Mouse (Mus musculus) adrenal gland, adult (tissue): Measurements from ENCODE around the gene Dock4.
A peak's percentile ranks its signal among the peaks of the same experiment; 100 is the strongest.

Experiments
- DNase-seq, 2 experiments: peaks; one replicate each; pipeline ENCODE4 v3.0.0; 2022 to 2023; ENCODE audit warnings: low spot score in 1 of 2; ENCODE audit not compliant: inconsistent age in 2 of 2

Gene Dock4

DNA sequence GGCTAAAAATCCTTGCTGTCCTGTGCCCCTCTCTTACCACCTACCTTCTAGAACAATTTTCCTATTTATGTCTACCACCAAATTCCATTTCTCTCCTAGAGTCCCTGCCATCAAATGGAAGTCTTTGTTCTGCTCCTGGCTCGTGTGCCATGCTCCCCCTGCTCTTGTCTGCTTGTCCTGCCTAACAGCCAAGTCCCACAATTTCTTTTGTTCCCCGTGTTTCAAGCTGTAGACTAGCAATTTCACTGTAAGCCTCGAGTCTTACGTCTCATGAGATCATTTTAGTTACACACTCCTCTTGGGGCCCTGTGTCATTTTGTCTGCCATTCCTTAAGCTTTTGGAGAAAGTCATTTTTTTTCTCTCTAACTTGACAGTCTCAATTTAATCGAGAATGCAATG is 268.5 kb downstream of the Dock4 start:
- no peak for DNase-seq

- no peak for DNase-seq
These were observed 269.4 kb downstream of the Dock4 start for GRCm38 (mm10) chr12:40715174-40715573.

GRCm38 (mm10) chr12:40728373-40728772 is 282.6 kb downstream of the Dock4 start:
- no peak for DNase-seq

- DNase-seq, result no peak
These were observed 285.0 kb downstream of the Dock4 start for GRCm38 (mm10) chr12:40730756-40731155.

DNA sequence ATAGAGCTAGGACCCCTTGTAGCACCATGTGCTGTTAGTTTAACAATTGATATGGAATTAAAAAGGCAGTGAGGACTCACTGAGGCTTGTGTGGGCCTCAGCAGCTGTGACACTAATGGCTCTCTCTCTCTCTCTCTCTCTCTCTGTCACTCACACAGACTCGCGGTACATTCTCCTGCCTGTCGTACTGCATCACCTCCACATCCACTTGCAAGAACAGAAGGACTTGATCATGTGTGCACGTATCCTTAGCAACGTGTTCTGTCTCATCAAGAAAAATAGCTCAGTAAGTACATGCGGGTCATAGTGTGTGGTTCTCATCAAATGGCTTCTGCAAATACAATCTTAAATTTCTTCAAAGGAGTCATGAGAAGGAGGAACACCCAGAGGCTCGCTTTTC is 299.7 kb downstream of the Dock4 start:
- DNase-seq, result no peak

DNA sequence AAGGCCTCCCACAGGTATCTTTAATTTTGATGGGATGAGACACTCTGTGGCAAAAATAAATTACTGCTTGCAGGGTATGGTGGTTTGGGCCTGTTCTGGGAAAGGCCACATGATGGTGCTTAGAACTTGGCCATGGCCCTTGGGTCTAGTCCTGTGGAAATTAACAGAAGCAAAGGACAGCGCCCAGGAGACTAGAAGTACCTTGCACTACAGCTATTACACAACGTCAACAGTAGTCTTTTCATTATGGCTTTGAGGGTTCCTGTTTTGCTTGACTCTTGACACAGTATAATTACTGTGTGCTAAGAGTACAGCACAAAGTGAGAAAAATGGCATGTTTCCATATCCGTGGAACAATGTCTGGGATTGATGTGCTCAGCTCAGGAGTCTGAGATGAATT is 300.3 kb downstream of the Dock4 start:
- no peak for DNase-seq

DNA sequence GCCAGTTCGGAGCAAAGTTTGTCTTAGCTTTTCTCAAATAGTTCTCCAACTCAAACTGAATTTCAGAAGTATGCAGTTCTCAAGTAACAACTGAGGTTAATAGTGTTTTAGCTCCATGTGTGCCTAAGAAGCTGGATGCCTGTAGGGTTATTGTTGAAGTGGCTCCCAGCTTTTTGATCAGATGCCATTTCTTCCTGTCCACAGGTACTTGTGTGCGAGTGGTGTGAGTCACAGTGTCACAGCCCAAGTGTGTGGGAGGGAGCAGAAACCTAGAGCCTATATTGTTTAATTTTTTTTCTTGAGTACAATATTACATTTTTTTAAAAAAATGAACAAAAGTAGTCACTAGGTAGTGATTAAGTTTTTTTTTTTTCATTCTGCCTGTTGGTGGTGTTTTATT is 313.5 kb downstream of the Dock4 start:
- no peak for DNase-seq

- no peak for DNase-seq
These were observed 321.6 kb downstream of the Dock4 start for GRCm38 (mm10) chr12:40767258-40767816.

- DNase-seq, result no peak
These were observed 327.3 kb downstream of the Dock4 start for GRCm38 (mm10) chr12:40773091-40773490.

- no peak for DNase-seq
These were observed 335.8 kb downstream of the Dock4 start for GRCm38 (mm10) chr12:40781554-40781953.

DNA sequence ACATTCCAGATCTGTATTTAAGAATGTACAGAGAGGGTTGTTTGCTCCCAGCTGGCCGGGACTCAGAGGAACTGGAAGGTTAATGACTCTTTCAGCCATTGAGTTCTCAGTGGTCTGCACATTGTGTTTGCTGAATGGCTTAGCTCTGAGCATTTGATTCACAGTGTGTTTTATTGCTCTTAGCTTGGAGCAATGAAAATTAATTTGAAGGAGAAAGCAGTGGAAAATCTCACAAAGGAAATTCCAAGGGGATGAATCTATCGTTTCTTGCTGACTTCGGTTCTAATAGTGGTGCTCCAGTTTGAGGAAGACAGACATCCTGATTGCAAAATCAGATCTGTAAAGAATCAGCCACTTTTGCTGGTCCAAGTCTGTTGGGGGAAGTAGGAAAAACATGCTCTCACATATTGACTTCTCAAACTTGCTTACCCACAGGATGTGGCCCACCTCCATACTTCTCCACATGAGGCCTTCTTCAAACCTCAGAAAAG is 342.9 kb downstream of the Dock4 start:
- no peak for DNase-seq

DNA sequence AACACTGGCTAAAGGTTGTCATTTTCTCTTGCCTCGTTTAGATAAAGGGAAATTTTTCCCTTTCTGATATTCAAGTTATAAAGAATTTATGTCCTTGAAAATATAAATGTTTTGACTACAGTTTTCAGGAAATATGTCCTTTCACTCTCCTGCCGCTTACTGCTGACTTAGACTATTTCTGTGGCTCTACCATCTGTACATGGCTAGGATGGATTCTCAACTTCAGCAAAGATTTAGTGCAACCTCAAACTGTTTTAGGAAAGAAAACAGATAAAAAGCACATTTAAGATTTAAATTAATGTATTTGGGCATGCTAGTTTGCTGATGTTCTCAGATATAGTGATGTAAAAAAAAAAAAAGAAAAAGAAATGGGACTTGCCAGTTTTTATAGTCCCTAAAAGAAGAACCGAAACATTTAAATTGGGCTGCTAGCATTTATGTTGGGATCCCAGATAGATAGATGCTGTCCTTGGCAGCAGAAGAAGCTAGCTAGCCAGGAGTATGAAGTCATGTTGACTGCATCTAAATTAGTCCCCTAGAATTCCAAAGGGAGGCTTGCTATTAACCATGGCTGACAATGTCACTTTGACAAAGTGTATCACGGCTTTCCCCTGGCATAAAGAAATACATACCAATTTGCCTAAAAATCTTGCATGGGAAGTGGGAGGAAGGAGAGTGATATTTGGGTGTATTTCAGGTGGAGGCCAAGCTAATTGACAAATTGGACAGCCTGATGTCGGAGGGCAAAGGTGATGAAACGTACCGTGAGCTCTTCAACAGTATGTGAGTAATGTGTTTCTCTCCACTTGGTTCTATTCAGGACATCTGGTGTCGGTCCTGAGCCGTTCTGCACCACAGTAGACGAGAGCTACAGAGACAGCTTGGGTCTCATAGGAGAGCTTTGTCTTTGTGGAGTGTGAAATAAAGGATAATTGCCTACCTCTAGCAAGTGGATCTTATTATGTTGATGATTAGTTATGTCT is 343.9 kb downstream of the Dock4 start:
- DNase-seq, result no peak

GRCm38 (mm10) chr12:40791221-40791620 is 345.5 kb downstream of the Dock4 start:
- no peak for DNase-seq

- no peak for DNase-seq
These were observed 346.5 kb downstream of the Dock4 start for GRCm38 (mm10) chr12:40792184-40792650.

DNA sequence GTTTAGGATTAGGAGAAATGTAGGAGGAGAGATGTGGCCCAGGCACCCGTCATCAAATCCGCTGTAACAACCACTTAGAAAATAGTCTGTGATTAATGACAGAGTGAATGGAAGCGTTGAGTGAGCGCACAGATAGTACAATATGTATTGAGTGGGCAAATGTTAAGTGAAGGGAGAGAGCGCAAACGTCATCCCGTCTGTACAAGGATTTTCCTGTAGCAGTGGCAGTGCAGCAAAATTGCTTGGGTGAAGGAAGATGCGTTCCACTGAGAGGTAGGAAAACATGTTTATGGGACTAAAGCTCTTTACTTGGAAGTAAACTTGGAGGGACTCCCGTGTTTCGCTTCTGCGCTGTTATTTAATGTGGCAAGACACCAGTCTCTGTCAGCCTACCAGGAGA is 348.3 kb downstream of the Dock4 start:
- DNase-seq, result no peak

DNA sequence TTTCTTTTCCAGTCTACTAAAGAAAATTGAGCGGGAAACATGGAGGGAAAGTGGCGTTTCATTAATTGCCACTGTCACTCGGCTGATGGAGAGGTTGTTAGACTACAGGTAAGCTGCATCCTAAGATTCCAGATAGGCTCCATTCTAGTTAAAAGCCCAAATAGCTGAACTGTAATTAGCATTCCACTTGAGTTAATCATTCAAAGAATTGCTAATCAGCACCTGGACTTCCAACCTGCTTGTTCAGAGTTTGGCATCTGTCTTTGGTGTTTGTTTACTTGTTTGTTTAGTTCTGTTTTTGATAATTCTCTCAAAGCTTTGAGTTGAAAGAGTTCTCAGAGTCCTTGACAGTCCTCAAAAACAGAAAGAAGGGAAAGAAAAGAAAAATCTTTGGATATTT is 349.0 kb downstream of the Dock4 start:
- DNase-seq, result no peak

DNA sequence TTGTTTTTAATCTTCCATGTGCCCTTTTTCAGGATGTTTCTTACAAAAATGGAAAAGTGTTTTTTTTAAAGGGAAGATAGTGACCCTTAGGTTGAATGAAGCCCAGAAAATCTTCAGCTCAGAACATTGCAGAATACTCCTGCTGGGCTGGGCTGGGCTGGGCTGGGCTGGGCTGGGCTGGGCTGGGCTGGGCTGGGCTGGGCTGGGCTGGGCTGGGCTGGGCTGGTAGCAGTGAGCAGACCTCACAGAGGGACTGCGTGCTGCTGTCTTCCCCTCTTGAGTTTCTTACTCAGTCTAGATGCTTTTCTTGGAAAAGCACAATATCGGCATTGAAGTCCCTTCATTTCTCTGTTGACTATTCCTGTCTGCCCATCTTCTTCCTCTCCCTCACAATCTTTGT is 350.0 kb downstream of the Dock4 start:
- DNase-seq, result no peak

- DNase-seq, result no peak
These were observed 351.2 kb downstream of the Dock4 start for GRCm38 (mm10) chr12:40796813-40797491.

DNA sequence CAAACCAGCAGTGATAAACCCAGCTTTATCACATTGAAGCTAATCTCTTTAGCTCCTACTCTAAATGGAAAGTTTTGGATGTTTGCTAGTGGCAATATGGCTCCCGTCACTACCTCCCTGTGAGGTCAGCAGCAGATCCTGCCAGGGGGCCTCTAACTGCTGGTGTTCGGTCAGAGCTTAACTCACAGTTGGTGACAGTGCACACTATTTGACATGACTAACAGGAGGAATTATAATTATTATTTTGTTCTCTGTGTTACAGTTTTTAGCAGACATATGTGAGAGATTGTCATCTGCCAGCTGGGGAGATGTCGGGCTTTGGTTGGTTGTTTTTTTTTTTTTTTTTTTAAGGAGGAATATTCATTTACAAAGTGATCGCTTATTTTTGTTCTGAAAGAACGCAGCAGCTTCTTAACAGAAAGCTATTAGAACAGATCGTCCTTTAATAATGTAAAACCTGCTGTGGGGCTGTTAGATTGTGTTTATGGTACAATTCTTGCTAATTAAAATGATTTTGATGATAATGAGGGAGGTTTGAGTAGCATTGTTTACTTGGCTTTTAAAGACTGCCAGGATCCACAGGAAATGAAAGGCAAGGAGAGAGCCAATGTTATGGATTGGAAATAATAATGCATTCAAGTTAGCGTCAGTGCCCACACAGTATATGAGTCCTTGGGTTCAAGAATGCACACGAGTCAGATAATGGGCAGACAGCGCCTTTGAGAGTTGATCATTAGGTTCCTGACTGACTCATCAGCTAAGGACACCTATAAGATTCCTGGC is 352.0 kb downstream of the Dock4 start:
- peak in 1 of 2 experiments; percentile 11 for DNase-seq

- no peak for DNase-seq
These were observed 352.7 kb downstream of the Dock4 start for GRCm38 (mm10) chr12:40798344-40799017.
